Mouse (Mus musculus) gastrocnemius, postnatal 10 days (tissue): Measurements from ENCODE around the gene Zswim4. TPM values are rescaled to one million over a fixed set of nuclear protein-coding genes. Genes with fewer than 3 reads are reported as not detected.
A peak's percentile ranks its signal among the peaks of the same experiment; 100 is the strongest.

Experiments used
- DNase-seq: peaks from one replicate; pipeline ENCODE4 v3.0.0; 2021; ENCODE audit warnings: mixed read lengths
- long read RNA-seq, 2 experiments: library from polyadenylated mRNA; stranded (forward); transcript quantifications; one replicate each; pipeline ENCODE4 v2.0.0; 2021
- total RNA-seq, 2 experiments: library from RNA; stranded (reverse); gene quantifications; 2 replicates each; pipeline ENCODE4 v1.2.3; 2021

The Zswim4 gene
- 1 to 10 TPM; 7.9 to 8.5 TPM for total RNA-seq
- long read RNA-seq, experiment 1, full-length matches to known transcripts: 3 of 5 reads
- long read RNA-seq, experiment 1, partial matches to known transcripts: 1 of 5 reads
- long read RNA-seq, experiment 1, other reads (novel, unspliced or antisense): 1 of 5 reads
- long read RNA-seq, experiment 2, full-length matches to known transcripts: 2 of 6 reads
- long read RNA-seq, experiment 2, partial matches to known transcripts: 2 of 6 reads
- long read RNA-seq, experiment 2, other reads (novel, unspliced or antisense): 2 of 6 reads

GRCm38 (mm10) chr8:84236998-84237473, at the start of gene Zswim4:
Gene Zswim4, minus strand, starts transcription at chr8:84237055.
- DNase-seq: peak; percentile 95

DNA sequence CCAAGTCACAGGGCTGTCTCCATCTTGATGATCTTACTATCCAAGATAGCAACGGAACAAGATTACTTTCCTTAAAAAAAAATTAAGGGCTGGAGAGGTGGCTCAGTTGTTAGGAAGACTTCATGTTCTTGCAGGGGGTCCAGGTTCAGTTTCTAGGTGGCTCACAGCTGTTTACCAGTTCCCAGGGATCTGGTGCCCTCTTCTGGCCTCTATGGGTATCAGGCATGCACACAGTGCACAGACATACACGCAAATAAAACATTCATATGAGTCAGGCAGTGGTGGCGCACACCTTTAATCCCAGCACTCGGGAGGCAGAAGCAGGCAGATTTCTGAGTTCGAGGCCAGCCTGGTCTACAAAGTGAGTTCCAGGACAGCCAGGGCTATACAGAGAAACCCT, 48.8 kb upstream of the Zswim4 start:
- peak; percentile 40 for DNase-seq

GRCm38 (mm10) chr8:84284608-84285063, 47.8 kb upstream of the Zswim4 start:
- peak; percentile 26 for DNase-seq

DNA sequence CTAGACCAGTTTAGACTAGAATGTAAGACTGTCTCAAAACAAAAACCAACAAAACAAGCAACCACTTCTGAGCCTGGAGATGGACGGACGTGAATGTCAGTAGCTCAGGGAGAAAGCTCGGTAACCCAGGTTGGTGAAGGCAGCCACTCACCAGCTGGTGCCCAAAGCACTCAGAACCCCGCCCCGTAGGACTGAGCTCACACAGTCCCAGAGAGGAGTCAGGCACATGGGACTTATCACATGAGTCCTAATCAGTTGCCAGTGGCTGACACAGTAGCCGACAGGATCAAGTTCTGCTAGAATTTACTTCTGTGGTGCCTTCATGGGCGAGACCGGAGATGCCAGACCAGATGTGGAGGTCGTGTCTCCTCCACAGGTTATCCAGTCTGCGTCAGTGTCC, 43.9 kb upstream of the Zswim4 start:
- no peak for DNase-seq

DNA sequence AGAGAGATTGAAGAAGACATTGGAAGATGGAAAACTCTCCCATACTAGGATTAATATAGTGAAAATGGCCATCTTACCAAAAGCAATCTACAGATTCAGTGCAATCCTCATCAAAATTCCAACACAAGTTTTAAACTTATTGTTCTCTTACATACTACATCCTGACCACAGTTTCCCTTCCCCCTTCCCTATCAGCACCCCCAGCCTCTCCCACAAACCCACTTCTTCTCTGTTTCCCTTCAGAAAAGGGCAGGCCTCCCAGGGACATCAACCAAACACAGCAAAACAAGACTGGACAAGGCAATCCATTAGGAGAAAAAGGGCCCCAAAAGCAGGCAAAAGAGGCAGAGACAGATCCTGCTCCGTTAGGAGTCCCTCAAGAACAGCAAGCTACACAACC, 39.6 kb upstream of the Zswim4 start:
- DNase-seq: no peak

- no peak for DNase-seq
Measured at GRCm38 (mm10) chr8:84273968-84274367, 37.1 kb upstream of the Zswim4 start.

- no peak for DNase-seq
Measured at GRCm38 (mm10) chr8:84272302-84272701, 35.4 kb upstream of the Zswim4 start.

GRCm38 (mm10) chr8:84269950-84270773, 33.3 kb upstream of the Zswim4 start, which contains the start of gene Ccdc130:
Gene Ccdc130, minus strand, starts transcription at chr8:84270380.
- peak; percentile 100 for DNase-seq

- DNase-seq: no peak
Measured at GRCm38 (mm10) chr8:84261098-84261497, 24.2 kb upstream of the Zswim4 start.

DNA sequence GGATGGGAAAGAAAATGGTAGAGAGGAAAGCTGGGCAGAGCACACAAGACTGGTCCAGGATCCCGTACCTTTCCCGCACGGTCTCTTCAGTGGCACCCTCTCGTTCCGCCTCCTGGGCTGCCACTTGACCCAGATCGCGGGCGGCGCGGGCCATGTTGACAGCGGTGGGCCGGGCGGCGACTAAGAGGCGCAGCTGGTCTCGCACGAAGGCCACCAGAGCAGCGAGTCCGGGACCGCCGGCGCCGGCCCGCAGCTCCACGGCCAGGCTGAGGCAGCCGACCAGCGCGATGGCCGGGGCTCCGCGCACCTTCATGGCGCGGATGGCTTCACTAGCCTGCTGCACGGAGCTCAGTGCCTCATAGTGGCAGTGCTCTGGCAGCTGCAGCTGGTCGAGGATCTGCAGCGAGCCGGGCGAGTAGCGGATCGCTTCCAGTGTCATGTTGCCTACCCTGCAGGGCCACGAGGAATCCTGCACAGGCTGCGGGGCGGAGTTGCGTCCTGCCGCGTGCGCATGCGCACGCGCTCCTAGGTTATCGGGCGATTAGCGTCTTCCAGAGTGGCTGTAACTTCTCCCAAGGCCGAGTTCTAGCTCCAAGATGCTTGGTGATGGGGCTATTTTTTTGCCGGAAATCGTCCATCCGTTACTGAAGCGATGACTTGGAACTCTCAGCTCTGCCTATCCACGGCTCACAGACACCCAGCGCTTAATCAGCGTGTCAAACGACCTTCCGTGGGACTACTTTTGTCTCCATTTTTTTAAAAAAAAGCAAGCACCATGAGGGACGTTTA, 20.2 kb upstream of the Zswim4 start, which contains the start of gene Mri1:
Mri1 (minus strand) TSS at position 505 of the 789 bp plus-strand sequence.
- DNase-seq: peak; percentile 79

DNA sequence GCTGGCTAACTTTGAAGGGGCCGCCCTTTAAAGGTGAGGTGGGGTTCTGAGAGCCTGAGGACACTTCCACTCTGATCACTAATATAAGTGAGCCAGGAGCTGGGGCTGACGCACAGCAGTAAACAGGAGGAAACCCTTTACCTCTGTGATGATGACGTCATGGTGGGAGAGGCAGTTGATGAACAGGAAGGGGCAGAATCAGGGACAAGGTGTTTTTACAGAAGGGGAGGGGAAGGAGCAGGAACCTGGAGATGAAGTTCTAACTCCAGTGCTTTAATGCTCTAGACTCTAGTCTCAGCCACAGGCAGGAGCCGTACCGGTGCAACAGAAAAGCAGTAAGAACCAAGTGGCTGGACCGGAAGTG, 19.6 kb upstream of the Zswim4 start:
- no peak for DNase-seq

DNA sequence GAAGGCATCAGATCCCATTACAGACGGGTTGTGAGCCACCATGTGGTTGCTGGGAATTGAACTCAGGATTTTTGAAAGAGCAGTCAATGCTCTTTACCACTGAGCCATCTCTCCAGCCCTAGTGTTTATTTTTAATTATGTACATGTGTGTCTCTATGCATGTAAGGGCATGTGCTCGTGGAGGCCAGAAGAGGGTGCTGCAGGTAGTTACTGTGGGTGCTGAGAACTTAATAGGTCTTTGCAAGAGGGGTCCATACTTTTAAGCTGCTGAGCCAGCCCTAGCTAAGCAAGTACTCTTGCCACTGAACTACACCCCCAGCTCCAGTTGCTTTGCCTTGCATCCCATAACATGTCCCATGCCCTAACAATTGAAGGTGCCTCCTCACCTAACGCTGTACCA, 19.0 kb upstream of the Zswim4 start:
- no peak for DNase-seq

DNA sequence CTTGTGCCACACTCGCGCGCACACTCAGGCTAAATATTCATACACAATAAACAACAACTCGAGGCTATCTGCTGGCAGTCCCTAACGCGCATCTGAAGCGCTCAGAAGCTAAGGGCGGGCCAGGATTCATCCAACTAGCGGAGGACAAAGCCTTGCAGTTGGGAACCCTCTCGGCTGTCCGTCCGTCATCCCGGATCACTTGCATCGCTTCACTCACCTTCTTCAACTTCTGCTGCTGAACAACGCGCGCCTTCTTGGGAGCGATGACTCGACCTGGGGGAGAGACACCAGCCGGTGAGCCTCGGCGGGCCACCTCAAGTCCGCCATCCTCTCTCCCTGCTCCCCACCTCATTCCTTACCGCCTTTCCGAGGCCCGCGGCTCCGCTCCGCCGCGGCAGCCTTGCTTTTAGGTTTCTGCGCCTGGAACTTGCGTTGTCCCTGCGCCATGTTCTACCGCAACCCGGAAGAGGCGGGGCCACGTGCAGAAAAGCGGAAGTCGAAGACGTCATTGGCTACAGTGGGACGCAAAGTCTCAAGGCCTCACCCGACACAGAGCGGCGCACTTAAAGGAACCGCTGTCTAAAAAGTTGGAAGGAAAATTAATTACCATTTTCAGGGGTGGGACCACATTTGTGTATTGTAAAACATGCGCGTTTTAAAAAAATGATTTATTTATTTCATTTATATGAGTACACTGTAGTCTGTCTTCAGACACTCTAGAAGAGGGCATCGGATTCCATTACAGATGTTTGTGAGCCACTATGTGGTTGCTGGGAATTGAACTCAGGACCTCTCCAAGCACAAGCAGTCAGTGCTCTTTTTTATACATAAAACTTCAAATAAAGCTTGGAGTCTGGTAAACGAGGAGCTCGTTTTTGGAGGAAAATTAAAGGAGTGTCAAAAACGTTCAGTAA, 12.7 kb upstream of the Zswim4 start, which contains the start of gene D8Ertd738e:
D8Ertd738e (minus strand) TSS at position 463 of the 914 bp plus-strand sequence.
- DNase-seq: peak; percentile 79

- DNase-seq: no peak
Measured at GRCm38 (mm10) chr8:84241821-84242220, 5.0 kb upstream of the Zswim4 start.

GRCm38 (mm10) chr8:84241167-84241566, 4.3 kb upstream of the Zswim4 start:
- DNase-seq: no peak

- no peak for DNase-seq
Measured at GRCm38 (mm10) chr8:84237542-84238229, 831 bp upstream of the Zswim4 start.

DNA sequence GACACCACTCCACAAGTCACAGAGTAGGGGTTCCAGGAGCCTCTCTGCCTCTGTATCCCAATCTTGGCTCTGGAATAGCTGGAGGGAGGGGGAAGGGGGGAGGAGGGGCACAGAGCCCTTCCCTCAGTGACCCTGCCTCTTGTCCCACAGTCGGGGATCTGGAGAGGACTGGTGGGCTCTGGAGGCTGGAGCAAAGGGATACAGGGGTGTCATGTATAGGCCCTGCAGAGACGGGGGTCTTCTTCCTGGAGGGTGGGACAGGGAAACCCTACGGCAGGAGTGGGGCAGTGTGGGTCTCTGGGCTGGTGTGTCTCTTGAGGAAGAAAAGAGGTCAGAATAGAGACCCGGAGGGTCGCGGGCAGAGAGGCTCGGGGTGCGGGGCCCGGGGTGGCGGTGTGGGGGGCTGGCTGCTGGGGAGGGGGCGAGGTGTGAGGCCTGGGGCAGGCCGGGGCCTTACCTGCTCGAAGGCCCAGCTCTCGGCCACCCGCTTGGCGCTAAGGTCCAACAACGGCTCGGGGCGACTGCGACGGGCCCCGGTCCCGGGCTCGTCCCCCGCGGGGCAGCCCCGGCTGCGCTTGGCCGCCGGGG, 351 bp downstream of the Zswim4 start:
- DNase-seq: no peak

DNA sequence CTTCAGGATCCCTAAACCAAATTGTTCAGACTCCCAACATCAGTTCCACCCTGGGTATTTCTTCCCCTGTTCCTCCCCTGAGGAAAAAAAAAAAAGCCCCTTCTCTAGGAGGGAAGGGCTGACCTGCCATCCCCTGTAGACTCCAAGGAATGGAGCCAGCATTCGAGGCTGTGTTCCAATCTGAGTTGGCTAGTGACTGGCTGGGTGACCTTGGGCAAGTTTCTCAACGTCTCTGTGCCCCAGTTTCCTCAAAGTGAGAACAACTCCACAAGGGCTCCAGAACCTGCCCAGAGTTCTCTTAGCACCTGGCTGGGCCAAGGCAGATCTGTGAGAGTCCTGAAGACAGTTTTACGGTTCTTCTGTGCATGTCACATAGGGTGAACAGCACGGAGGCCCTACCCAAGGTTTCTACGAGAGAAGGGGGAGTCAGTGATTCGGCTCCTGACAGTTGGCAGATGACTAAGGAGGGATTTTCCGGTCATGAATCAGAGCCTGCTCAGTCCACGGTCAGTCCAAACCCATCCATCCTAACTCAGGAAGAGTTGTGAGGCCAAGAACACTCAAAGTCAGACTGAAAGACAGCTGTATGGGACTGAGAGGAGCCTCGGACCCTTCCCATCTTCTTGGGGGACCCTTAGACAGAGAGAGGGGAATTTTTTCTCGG, 977 bp downstream of the Zswim4 start:
- DNase-seq: no peak

- DNase-seq: no peak
Measured at GRCm38 (mm10) chr8:84233055-84233454, 3.8 kb downstream of the Zswim4 start.

GRCm38 (mm10) chr8:84230735-84231134, 6.1 kb downstream of the Zswim4 start:
- DNase-seq: no peak
